Mouse (Mus musculus) forebrain, embryonic 11.5 days (tissue): ENCODE data around the gene Tmem178b. TPM values are rescaled to one million over a fixed set of nuclear protein-coding genes. Genes with fewer than 3 reads are reported as not detected.

Experiments
- ATAC-seq: fragments of 200-750 bp; cut with Nextera tagmentation; replicated peaks from 2 replicates; pipeline ENCODE4 v1.8.0; 2017; ENCODE audit warnings: moderate TSS enrichment; ENCODE audit not compliant: low FRiP score
- DNase-seq: peaks from one replicate; pipeline ENCODE4 v3.0.0-alpha.2; 2017; ENCODE audit warnings: low spot score
- H3K27ac ChIP-seq: fragments of 300-500 bp; sonication (generic); 2 replicates; pipeline ENCODE4 v1.5.1; 2014; ENCODE audit warnings: low read depth, low read length
- H3K27me3 ChIP-seq: fragments of 300-500 bp; sonication (generic); 2 replicates; pipeline ENCODE4 v1.6.1; 2014; ENCODE audit warnings: mild to moderate bottlenecking, low read length, mixed read lengths; ENCODE audit not compliant: control insufficient read depth, insufficient read depth
- H3K36me3 ChIP-seq: fragments of 300-500 bp; sonication (generic); 2 replicates; pipeline ENCODE4 v1.6.1; 2014; ENCODE audit warnings: mild to moderate bottlenecking, low read length, moderate library complexity, mixed read lengths; ENCODE audit not compliant: control insufficient read depth, insufficient read depth
- H3K4me1 ChIP-seq: fragments of 300-500 bp; sonication (generic); replicated peaks from 2 replicates; pipeline ENCODE4 v1.6.1; 2014; ENCODE audit warnings: low read length, mixed read lengths; ENCODE audit not compliant: control insufficient read depth, insufficient read depth
- H3K4me2 ChIP-seq: fragments of 300-500 bp; sonication (generic); 2 replicates; pipeline ENCODE4 v1.6.1; 2014; ENCODE audit warnings: low read depth, mild to moderate bottlenecking, low read length, moderate library complexity, mixed read lengths; ENCODE audit not compliant: severe bottlenecking
- H3K4me3 ChIP-seq: fragments of 300-500 bp; sonication (generic); 2 replicates; pipeline ENCODE4 v1.5.1; 2014; ENCODE audit warnings: low read depth, low read length
- H3K9ac ChIP-seq: fragments of 300-500 bp; sonication (generic); 2 replicates; pipeline ENCODE4 v1.6.1; 2014; ENCODE audit warnings: low read length
- H3K9me3 ChIP-seq: fragments of 300-500 bp; sonication (generic); 2 replicates; pipeline ENCODE4 v1.6.1; 2016; ENCODE audit warnings: low read length, mixed read lengths; ENCODE audit not compliant: control insufficient read depth
- WGBS: fragments of 180-500 bp; shearing (Covaris S2); extraction: QIAGEN DNeasy Blood & Tissue Kit; methylation state at CpG from one replicate; pipeline ENCODE4 v1.1.7; 2014; 5-methylcytosine and 5-hydroxymethylcytosine counted together
- polyA plus RNA-seq: library from polyadenylated mRNA; unstranded; fragments of >200 nt; fragmentation: Nextera tagmentation; extraction: Ambion mirVana; gene quantifications from 2 replicates; pipeline ENCODE4 v1.2.1, GENCODE M21; 2014

Tmem178b gene
- polyA plus RNA-seq, 1 experiment from 2014 or later = 7.4 TPM

GRCm38 (mm10) chr6:39990772-39991171 is 117.7 kb downstream of the Tmem178b start:
- Histone ChIP-seq H3K4me2 (no peak overlapping the region), H3K36me3 (no peaks in the 10 kb centered on the region), H3K4me1 (no peaks in the 10 kb centered on the region), H3K27ac (no peak overlapping the region), H3K9me3 (no peaks in the 10 kb centered on the region), H3K9ac (no peak overlapping the region), H3K4me3 (no peak overlapping the region), H3K27me3 (no peaks in the 10 kb centered on the region)
- ATAC-seq = no peak
- WGBS = 71% methylated on average over 4 of the region's 4 CpGs
- no peak for DNase-seq

DNA sequence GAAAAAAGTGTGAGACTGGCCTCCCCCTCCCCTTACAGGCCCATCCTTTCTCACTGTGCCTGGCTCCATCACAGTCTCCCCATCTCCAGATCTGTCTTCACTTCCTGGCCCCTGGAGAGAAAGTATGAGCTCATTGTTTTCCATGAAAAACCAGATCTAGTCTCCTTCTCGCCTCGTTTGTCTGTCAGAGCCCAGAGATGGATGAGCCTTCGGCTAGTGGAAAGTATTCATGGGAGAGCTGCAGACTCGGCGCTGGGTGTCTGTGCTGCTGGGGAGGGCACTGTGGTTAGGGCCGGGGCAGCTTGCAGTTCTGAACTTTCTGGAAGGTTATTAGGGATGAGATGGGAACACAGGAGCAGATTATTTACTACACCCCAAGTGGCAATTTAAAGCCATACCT is 118.9 kb downstream of the Tmem178b start:
- H3K27ac ChIP-seq = no peak overlapping the region
- ATAC-seq (no peak), DNase-seq (no peak)
- H3K27me3 ChIP-seq = no peaks in the 10 kb centered on the region
- H3K9me3 ChIP-seq = no peaks in the 10 kb centered on the region
- no peaks in the 10 kb centered on the region for H3K4me1 ChIP-seq
- H3K4me2 ChIP-seq = no peak overlapping the region
- WGBS = 81% methylated on average over 6 of the region's 6 CpGs
- H3K4me3 ChIP-seq = no peak overlapping the region
- H3K9ac ChIP-seq = no peak overlapping the region
- no peaks in the 10 kb centered on the region for H3K36me3 ChIP-seq

DNA sequence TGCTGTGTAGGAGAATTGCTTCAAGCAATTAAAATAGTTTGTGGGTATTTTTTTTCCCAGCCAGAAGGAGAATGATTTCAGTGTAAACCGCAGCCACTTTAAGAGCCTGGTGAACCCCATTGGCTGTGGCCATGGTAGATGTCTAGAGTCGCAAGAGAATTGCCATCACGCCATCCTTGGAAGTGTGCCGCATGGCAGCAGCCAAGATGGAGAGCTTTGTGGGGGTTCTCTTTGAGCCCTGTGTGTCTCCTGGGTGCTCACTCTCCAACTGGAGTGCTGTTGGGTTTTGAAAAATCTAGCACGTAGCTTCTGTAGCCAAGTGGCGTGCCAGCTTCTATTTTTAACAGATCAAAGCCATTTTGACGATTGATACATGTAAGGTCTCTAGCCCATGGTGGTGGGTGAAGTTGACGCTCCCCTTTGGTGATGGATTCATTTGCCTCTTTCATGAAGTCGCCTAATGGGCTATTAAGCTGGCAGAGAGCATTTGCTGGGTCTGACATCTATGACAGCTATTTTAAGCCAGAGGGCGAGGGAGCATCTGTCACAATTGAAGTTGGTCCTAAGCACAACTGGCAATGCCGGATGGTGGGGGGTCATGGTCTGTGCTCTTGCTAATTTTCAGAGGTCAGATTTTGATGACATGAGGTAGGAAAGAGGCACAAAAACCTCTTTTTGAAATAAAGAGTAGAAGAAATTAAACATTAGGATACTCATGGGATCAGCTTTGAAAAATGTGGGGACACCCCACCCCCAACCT is 133.1 kb downstream of the Tmem178b start:
- ATAC-seq (no peak), DNase-seq (no peak)
- Histone ChIP-seq H3K9ac (no peak overlapping the region), H3K27me3 (no peaks in the 10 kb centered on the region), H3K4me2 (no peak overlapping the region), H3K9me3 (no peaks in the 10 kb centered on the region), H3K4me3 (no peak overlapping the region), H3K27ac (no peak overlapping the region), H3K4me1 (no peaks in the 10 kb centered on the region), H3K36me3 (no peaks in the 10 kb centered on the region)
- WGBS = 87% methylated on average over 11 of the region's 11 CpGs

GRCm38 (mm10) chr6:40008166-40008907 is 135.3 kb downstream of the Tmem178b start:
- Histone ChIP-seq H3K9ac (no peak overlapping the region), H3K4me2 (no peak overlapping the region), H3K4me1 (no peaks in the 10 kb centered on the region), H3K36me3 (no peaks in the 10 kb centered on the region), H3K4me3 (no peak overlapping the region), H3K27me3 (no peaks in the 10 kb centered on the region), H3K27ac (no peak overlapping the region), H3K9me3 (no peaks in the 10 kb centered on the region)
- WGBS = 45% methylated on average over 3 of the region's 3 CpGs
- ATAC-seq (no peak), DNase-seq (no peak)

- no peaks in the 10 kb centered on the region for H3K27me3 ChIP-seq
- DNase-seq (no peak), ATAC-seq (no peak)
- no peaks in the 10 kb centered on the region for H3K9me3 ChIP-seq
- 67% methylated on average over 3 of the region's 3 CpGs for WGBS
- H3K4me3 ChIP-seq = no peak overlapping the region
- H3K36me3 ChIP-seq = no peaks in the 10 kb centered on the region
- no peak overlapping the region for H3K27ac ChIP-seq
- no peak overlapping the region for H3K9ac ChIP-seq
- no peaks in the 10 kb centered on the region for H3K4me1 ChIP-seq
- H3K4me2 ChIP-seq = no peak overlapping the region
Measured at GRCm38 (mm10) chr6:40009718-40010117, 136.6 kb downstream of the Tmem178b start.

DNA sequence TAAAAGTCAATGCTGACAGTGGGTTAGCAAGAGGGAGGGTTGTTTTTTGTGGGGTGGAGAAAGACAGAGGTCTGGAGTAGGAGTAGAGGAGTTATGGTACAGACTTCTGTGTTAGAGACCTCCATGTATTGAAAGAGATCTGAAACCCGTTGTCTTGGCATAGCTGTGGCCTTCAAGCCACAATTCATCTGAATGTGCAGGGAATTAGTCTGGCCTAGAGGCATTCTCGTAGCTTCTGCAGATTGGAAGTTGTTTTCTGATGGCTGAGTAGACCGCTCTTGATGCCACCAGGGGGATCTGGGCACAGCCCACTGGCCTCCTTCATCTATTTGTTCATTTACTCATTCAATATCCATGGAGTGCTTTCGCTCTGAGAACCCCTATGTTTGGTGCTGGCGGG is 138.0 kb downstream of the Tmem178b start:
- Histone ChIP-seq H3K4me1 (peaks cover 4% of the 10 kb centered on the region), H3K27me3 (no peaks in the 10 kb centered on the region), H3K27ac (no peak overlapping the region), H3K4me2 (no peak overlapping the region), H3K36me3 (no peaks in the 10 kb centered on the region), H3K9ac (no peak overlapping the region), H3K4me3 (no peak overlapping the region), H3K9me3 (no peaks in the 10 kb centered on the region)
- DNase-seq (no peak), ATAC-seq (no peak)
- WGBS = 85% methylated on average over 5 of the region's 5 CpGs

DNA sequence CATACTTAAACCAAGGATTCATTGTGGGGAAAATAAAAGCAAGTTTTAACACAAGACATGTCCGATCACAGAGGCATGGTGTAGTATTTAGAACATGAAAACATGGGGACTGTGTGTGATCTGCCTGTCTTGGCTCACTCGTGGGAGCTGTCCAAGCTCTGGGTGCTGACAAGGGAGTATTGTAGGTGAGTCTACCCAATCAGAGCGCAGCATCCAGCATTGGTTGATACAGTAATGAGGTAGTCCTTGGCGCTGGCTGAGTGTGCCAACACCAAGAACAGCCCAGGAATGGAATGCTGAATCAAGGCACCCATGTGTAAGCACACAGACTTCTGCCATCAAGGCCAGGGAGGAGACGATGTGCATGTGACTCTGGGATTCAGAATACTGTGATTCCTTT is 138.5 kb downstream of the Tmem178b start:
- WGBS = 67% methylated on average over 5 of the region's 5 CpGs
- Histone ChIP-seq H3K9ac (no peak overlapping the region), H3K4me2 (no peak overlapping the region), H3K4me1 (peaks cover 4% of the 10 kb centered on the region), H3K9me3 (no peaks in the 10 kb centered on the region), H3K4me3 (no peak overlapping the region), H3K27ac (no peak overlapping the region), H3K27me3 (no peaks in the 10 kb centered on the region), H3K36me3 (no peaks in the 10 kb centered on the region)
- ATAC-seq = no peak
- peak; percentile 56 for DNase-seq

DNA sequence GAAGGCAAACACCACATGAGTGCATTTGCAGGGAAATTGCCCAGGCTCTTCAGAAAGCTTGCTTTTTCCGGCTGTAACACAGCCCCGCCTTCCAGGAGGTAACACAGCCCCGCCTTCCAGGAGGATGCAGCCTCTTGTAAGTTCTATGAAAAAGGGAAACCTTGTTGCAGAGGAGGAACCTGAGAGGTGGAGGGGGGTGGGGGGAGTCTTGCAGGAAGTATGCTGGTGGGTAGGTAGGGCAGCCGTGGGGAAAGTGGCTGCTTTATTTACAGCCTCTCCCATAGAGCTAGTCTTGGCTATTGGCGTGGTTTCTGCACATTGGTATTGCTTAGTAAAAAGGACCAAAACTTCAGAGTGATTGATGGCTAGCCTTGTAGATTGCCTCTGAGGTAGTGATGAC is 140.3 kb downstream of the Tmem178b start:
- no peaks in the 10 kb centered on the region for H3K36me3 ChIP-seq
- no peak for DNase-seq
- no peak overlapping the region for H3K27ac ChIP-seq
- ATAC-seq = no peak
- 77% methylated on average over 5 of the region's 5 CpGs for WGBS
- H3K9me3 ChIP-seq = no peaks in the 10 kb centered on the region
- no peak overlapping the region for H3K4me2 ChIP-seq
- no peaks in the 10 kb centered on the region for H3K27me3 ChIP-seq
- no peak overlapping the region for H3K4me3 ChIP-seq
- H3K9ac ChIP-seq = no peak overlapping the region
- peaks cover 4% of the 10 kb centered on the region for H3K4me1 ChIP-seq
